Mouse (Mus musculus) cerebellum, adult 18-20 months (tissue): ENCODE results near the gene Magt1.
A peak's percentile ranks its signal among the peaks of the same experiment; 100 is the strongest.
"Not testable (repeated sequence)": the region's sequence is repeated elsewhere in the genome, so short reads cannot be mapped to it uniquely, and the experiment has no call there.

Experiments
- DNase-seq, 2 experiments: peaks; one replicate each; pipeline ENCODE4 v3.0.0; 2021

Gene Magt1

DNA sequence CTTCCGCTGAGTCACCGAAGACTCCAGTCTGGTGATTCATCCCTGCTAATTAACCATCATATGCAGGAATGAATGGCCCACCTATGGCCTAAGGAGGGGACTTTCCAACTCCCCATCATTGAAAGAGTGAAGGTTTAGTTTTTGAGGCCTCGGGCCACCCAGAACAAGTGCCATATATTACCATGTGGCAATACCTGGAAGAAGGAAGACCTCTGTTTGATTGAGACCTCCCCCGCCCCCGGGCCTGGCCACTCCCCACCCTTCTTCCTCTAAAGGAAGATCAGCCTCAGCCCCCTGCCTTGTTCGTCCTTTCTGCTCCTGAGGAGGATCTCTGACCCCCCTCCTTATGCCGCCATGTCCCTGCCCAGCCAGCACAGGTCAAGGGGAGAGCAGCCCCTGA is 72.5 kb downstream of the Magt1 start:
- DNase-seq = no peak

DNA sequence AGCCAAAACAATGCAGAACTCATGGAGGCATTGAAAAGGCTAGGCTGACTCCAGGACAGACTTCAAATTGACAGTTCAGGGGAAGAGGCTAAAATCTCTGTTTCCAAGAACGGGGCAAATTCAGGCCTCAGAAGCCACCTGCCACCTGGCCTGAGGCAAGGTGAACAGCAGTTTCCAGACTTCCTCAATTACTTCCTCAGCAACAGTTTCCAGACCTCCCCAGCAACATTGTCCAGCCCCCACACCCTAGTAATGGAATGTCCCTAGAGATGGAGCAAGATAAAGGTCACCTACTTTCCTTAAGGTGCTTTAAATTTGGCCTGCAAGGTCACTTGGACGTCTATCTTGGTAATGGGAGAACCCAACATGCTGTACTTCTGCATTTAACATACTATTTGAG is 74.0 kb downstream of the Magt1 start:
- no peak for DNase-seq

DNA sequence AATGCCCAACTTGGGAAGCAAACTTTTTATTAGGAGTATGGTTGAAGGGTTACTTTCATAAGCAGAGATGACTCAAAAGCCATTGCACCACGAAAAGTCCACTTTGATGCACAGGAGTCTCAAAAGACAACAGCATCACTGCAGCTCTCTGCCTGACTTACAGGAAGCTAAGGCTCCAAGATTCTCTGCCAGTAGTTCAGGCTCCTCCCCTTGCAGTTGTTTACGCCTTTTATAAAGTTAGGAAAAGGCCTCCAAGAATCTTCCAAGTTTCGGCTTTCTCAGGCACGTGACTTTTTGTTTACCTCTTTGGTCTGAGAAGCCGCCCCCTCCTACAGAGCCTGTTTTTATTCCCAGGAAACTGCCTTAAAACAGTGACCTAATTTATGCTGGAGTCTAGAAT is 77.4 kb downstream of the Magt1 start:
- DNase-seq = no peak

DNA sequence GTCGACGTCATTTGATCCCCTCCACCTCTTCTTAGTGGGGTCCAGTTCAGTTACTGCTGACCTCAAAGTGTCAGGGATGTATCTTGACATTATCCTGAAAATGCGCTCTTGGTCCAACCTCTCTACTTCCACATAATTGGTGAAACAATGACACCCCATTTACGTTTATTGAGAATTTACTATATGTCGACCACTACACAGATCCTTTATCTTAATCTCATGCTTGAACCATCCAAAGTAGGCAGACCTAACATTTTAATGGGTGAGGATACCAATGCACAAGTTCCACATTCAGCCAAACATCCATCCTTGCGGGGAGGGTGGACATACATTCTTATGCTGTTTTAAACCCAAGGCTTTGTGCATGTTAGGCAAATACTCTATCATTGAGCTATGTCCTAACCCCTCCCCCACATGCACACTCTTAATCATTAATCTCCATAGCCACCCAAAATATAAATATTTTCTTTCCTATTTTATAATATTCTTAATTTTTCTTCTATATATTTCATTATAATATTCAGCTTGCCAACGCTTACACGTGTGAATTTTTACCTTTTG is 82.1 kb downstream of the Magt1 start:
- no peak for DNase-seq

DNA sequence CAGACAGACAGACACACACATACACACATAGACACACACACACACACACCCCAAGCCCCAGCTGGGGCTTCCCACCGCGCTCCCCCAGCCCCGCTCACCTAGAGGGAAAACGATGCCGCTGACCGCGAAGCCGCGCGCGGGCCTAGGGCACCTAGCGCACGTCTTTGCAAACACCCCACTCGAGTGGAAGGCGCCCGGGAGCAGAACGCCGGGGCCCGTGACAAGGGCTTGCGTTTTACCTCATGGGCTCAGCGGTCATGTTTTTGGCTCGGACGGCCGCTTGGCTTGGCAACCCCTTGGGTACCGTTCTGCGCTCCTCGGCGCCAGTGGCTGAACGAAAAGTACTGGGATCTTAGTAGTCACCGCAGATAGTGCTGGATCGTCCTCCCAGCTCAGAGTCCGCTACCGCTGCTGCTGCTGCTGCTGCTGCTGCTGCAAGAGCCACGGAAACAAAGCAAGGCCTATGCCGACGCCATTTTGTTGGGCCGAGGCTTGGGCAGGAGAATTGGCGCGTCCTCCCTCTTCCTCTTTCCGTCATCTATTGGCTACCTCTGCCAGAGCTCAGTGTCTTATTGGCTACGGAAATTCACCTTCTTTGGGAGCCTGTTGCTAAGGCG is 82.7 kb downstream of the Magt1 start, which contains the start of gene Atrx:
Atrx (minus strand) TSS at position 543 of the 617 bp plus-strand sequence.
- DNase-seq = peak; percentile 73 to 81

DNA sequence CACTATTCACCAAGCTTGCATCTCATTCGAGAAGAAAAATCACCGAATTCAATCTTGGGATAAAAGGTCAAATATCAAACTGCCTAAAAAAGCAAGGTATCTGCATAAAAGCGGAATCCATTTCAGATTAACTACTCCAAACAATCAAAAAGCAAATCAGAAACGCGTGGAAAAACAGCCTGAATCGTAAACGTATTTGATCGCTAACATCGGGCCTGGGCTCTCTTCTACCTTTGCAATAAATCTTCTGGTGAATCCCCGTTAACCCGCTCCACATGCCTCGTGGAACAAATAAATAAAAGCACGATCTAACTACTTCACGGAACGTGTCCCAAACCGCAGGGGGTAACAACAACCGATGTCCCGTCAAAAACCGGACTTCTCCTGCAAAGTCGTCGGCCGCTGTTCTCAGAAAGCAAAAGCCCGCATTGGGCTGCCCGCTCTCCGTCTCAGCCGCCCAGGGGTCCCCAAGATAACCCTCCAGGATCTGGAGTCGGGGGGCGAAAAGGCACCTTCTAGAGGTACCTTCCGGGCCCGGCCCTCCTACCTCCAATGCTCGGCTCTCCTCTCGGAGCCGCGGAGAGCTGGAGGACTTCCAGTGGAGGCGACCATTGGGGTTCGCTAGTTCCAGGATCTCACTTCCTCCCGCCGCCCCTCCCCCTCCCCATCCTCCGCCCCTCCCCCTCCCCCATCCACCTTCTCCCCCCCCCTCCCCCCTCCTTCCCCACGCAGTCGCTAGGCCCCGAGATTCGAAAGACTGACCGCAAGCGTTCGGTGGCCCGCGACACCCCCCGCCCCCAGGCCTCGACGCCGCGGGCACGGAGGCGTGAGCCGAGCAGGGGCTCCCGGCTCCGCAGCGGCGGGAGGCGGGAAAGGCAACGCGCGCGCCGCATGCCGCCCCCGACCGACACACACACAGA is 83.5 kb downstream of the Magt1 start:
- DNase-seq = peak; percentile 52 to 54

DNA sequence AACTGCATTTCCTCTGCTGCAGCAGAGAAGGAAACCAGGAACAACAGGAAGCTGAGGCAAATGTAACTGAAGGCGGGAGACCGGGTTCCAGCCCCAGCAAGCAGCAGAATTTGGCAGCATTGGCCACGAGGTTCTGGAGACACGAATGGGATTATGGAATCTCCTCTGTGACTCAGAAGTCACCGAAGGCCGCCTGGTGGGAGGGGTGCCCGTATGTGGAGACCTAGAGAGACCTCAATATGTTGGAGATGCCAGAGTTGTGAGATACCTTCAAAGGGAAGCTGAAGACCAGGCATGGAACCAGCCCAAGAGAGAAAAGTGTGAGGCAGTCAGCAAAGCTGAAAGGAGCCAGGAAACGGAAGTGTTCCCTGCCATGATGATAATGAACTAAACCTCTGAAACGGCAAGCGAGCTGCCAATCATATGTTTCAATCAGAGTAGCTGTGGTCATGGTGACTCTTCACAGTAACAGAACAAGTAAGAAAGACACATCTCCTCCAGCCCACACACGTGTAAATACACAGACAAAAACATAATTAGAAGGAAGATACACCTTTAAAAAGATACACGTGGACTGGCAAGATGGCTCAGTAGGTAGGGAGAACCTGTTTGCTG is 85.5 kb downstream of the Magt1 start:
- DNase-seq = peak; percentile 29 to 38

DNA sequence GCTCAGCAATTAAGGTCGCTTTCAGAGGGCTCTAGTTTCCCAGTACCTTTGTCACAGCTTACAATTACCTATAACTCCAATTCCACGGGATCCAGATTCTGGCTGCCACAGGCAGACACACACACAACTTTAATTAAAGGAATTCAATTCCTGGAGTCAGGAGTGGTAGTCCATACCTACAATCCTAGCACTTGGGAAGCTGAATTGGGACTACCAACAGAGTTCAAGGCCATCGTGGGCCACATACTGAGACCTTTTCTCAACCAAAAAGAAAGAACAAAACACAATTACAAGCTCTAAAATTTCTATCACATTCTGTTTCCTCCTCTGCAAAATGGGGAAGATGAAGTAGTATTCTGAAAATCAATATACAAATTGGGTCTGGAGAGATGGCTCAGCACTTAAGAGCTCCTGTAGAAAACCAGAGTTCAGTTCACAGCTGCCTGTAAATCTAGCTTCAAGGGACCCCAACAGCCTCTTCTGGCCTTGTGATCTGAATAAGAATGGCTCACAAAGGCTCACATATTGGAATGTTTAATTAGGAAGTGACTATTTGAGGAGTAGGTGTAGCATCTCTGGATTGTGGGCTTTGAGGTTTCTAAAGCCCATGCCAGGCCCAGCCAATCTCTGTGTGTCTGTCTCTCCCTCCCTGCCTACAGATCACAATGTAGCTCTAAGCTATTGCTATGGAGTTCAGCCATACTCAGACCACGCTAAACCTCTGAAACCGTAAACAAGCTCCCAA is 87.2 kb downstream of the Magt1 start:
- DNase-seq = no peak

DNA sequence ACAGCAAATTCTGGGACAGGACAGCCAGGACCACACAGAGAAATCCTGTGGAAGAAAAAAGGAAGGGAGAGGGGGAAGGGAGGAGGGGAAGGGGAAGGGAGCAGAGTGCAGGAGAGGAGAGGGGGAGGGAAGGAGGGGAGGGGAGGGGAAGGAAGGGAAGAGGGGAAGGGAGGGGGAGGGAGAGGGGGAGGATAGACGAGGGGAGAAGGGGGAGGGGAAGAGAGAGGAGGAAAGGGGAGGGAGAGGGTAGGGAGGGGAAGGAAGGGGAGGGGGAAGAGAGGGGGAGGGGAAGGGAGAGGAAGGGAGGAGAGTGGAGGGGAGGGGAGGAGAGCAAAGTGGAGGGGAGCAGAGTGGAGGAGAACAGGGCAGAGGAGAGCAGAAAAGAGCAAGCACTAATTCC is 87.8 kb downstream of the Magt1 start:
- DNase-seq = no peak

DNA sequence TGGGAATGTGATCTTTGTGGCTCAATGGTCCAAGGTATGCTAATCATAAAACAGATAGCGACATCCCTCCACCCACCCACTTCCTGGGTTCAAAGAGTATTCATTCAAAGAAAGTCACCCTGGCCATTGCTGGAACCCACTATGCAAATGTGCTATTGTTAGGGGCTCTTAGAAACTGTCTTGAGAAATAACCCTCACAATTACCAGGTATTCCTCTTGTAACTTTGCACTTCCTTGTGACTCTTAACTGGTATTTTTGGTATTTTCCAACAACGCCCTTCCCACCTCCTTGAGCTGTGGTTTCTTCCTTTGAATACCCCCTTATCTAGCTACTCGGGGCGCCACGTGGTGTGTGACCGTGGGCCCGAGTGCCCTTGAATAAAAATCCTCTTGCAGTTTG is 88.7 kb downstream of the Magt1 start:
- DNase-seq = not testable (repeated sequence)

DNA sequence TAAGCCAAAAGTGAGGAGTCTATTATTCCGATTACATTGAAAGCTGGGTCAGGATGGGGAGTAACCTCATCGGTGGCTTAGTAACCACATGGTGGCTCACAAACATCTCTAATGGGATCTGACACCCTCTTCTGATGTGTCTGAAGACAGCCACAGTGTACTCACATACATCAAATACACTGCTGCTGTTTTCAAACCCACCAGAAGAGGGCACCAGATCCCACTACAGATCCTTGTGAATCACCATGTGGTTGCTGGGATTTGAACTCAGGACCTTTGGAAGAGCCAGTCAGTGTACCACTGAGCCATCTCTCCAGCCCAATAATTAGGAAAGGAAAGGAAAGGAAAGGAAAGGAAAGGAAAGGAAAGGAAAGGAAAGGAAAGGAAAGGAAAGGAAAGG is 90.3 kb downstream of the Magt1 start:
- peak in 1 of 2 experiments; percentile 24 for DNase-seq
